Mouse (Mus musculus): ENCODE measurements around the gene Commd1. TPM values are rescaled to one million over a fixed set of nuclear protein-coding genes. Genes with fewer than 3 reads are reported as not detected.

Gene Commd1
- polyA plus RNA-seq, 1 experiment = not detected

DNA sequence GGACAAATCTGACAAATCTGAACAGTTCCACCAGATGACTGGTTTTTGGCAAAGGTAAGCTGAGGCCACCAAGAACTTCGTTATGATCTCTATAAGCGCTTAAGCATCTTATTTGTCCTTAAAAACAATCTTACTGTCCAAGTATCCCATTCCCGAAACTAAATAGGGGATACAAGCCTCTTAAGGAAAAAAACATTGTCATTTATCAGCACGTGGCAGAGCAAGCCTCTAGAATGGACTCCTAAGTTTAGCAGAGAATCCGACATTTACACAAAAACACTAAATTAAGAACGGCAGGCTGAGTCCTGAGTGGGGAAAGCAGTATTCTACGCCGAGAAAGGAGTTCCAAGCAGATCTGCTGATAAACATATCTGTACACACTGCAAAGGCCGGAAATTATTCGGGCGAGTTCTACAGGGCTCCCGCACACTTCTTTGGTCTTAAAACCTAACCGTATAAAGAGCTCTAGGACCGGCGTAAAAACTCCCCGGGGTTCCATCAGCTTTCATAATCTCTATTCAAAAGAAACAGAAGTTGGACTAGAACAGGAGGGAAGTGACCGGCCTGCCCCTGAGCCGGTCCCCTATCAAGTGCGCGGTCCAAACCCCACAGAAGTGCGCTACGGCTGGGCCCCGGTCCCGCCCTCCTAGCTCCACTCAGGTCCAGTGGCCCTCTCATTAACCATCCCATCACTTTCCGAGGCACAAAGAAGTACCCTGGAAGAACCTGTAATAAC, 124.3 kb downstream of the Commd1 start:
- peaks cover 17% of the 10 kb centered on the region for H3K4me1 ChIP-seq (ENCODE audit: control insufficient read depth, insufficient read depth, low read length)

DNA sequence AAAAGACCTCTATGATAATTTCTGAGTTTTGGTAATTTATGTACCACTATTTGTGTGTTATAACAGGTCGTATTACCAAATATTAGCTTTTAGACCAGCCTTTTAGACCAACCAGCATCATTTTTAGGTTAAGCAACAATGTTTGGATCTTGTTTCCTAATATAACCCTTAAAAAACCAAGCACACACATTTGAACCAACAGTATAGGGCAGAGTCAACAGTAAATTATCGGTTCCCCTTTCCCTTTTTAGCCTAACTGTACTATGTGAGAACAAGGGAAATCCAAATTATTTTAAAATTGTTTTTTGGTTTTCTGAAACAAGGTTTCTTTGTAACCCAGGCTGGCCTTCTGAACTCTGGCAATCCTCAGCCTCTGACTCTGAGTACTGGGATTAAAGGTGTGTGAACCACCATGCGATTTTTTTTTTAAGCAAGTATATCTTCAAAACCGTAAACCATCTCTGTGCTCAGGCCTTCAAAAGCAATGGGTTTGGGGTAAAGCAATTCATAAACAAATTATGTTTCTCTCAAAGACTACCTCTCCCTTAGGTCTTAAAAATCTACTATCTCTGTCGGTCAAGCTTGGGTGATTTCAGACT, 125.0 kb downstream of the Commd1 start:
- H3K4me3 ChIP-seq (ENCODE audit: insufficient read depth, low read depth, low read length) = no peak overlapping the region
- H3K27ac ChIP-seq (ENCODE audit: insufficient read depth, low read depth, low read length) = no peak overlapping the region
- TF ChIP-seq CTCF (IDR thresholded peaks at IDR 0.05; ENCODE audit: insufficient read depth, low read depth, low read length) (no peak), POLR2A (IDR thresholded peaks at IDR 0.05; ENCODE audit: insufficient read depth, low read depth, low read length) (no peak)
- 77% methylated on average over 5 of the region's 5 CpGs for WGBS
- peaks cover 19% of the 10 kb centered on the region for H3K4me1 ChIP-seq (ENCODE audit: control insufficient read depth, insufficient read depth, low read length)

More for the DNA sequence above, 124.3 kb downstream of the Commd1 start:
- TF ChIP-seq CTCF (IDR thresholded peaks at IDR 0.05; ENCODE audit: insufficient read depth, low read depth, low read length) = no peak
- no peak for TF ChIP-seq POLR2A (IDR thresholded peaks at IDR 0.05; ENCODE audit: insufficient read depth, low read depth, low read length)
- no peak overlapping the region for H3K27ac ChIP-seq (ENCODE audit: insufficient read depth, low read depth, low read length)
- peak overlapping the region; percentile 54 for H3K4me3 ChIP-seq (ENCODE audit: insufficient read depth, low read depth, low read length)
- WGBS = 42% methylated on average over 25 of the region's 25 CpGs

DNA sequence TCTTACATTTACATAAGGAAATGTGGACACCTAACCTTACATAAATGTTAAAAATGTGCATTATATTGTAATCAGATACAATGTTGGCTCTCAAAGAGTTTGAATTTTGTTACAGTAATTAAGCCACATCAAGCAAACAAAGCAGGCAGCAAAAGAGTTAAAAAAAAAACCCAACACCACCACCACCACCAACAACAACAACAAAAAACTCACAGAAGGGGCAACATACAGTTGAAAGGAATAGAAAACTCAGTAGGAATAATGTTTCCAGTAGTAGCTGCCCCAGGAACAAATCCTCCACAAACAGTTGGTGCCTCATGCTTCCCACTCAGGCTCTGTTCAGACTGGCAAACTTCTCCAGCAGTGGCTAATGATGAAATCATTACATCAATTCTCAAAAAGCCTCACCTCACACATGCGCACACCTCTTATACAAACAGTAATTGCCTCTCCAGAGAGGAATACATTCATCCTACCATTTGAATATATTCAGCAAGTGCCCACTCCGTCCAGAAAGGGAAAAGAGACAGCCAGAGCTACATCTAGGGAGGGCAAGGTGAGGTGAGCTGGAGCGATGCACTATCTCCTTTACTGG, 125.7 kb downstream of the Commd1 start:
- H3K4me3 ChIP-seq (ENCODE audit: insufficient read depth, low read depth, low read length) = no peak overlapping the region
- TF ChIP-seq POLR2A (IDR thresholded peaks at IDR 0.05; ENCODE audit: insufficient read depth, low read depth, low read length) (no peak), CTCF (IDR thresholded peaks at IDR 0.05; ENCODE audit: insufficient read depth, low read depth, low read length) (no peak)
- peaks cover 19% of the 10 kb centered on the region for H3K4me1 ChIP-seq (ENCODE audit: control insufficient read depth, insufficient read depth, low read length)
- H3K27ac ChIP-seq (ENCODE audit: insufficient read depth, low read depth, low read length) = no peak overlapping the region
- WGBS = 82% methylated on average over 3 of the region's 3 CpGs

DNA sequence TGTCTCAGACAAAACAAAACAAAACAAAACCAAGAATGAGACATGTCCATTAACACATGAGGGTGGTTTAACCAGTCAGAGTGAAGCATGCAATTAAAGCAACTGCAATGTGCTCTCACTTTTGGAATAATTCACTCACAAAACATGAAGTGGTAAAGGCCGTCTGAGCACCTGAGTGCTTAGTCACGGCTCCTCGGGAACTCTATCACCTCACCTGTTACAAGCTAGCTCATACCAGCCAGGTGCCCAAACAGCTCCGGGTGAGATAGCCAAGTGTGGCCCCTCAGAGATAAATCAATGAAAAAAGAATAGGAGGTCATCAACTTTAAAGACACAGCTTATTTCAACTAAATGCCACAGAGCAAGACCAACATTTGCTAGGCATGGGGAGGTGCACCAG, 127.6 kb downstream of the Commd1 start:
- 95% methylated on average over 4 of the region's 4 CpGs for WGBS
- TF ChIP-seq CTCF (IDR thresholded peaks at IDR 0.05; ENCODE audit: insufficient read depth, low read depth, low read length) = no peak
- no peak for TF ChIP-seq POLR2A (IDR thresholded peaks at IDR 0.05; ENCODE audit: insufficient read depth, low read depth, low read length)

DNA sequence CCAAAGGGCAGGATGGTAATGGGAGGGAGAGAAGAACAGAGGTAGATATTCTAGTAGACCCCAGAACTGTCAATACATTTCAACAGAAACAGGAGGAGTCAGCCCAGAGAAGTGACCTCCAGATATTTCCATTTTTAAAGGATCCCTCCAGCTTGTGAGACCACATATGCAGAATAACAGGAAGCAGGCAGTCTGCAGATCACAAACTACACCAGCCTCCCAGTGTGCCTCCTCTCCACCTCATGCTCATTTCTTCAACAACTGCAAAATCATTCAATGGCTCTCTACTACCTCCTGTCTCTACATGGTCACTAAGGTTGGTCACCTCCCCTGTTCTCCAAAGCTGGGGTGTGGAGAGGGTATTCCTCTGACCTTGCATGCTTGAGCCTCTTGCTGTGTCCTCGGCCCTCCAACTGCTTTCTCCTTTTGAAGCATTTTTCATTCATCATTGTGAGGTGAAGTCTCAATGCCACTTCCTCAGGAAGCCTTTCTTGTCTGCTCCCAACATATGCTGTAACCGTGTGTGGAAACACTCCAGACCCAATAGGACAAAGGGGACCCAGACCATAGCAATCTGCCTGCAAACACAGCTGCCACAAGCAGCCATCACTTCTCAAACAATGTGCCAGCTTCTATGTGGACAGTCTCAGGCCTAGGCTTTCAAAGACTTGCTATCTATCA, 128.6 kb downstream of the Commd1 start:
- Histone ChIP-seq H3K27ac (ENCODE audit: insufficient read depth, low read depth, low read length) (no peak overlapping the region), H3K4me1 (ENCODE audit: control insufficient read depth, insufficient read depth, low read length) (peaks cover 8% of the 10 kb centered on the region), H3K4me3 (ENCODE audit: insufficient read depth, low read depth, low read length) (no peak overlapping the region)
- 71% methylated on average over 2 of the region's 2 CpGs for WGBS
- no peak for TF ChIP-seq POLR2A (IDR thresholded peaks at IDR 0.05; ENCODE audit: insufficient read depth, low read depth, low read length)
- TF ChIP-seq CTCF (IDR thresholded peaks at IDR 0.05; ENCODE audit: insufficient read depth, low read depth, low read length) = no peak

More for the DNA sequence above, 127.6 kb downstream of the Commd1 start:
- peaks cover 13% of the 10 kb centered on the region for H3K4me1 ChIP-seq (ENCODE audit: control insufficient read depth, insufficient read depth, low read length)
- H3K4me3 ChIP-seq (ENCODE audit: insufficient read depth, low read depth, low read length) = no peak overlapping the region
- H3K27ac ChIP-seq (ENCODE audit: insufficient read depth, low read depth, low read length) = no peak overlapping the region

DNA sequence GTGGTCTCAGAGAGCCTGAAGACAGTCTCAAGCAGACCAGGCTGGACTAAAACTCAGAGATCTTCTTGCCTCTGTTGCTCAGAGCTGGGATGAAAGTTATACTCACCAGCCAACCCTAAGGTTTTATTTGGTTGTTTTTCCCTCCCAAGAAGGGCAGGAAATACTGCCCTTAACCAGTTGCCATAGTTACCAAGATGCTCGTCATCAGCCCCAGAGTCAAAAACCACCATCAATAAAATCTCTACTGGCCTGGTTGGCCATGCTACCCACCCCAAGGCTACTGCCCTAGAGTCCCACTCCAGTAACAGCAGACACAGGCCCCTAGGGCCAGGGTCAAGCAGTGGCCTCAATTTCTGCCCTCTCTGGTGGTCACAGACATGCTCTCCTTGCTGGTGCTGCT, 129.7 kb downstream of the Commd1 start:
- no peak overlapping the region for H3K4me3 ChIP-seq (ENCODE audit: insufficient read depth, low read depth, low read length)
- no peak for TF ChIP-seq CTCF (IDR thresholded peaks at IDR 0.05; ENCODE audit: insufficient read depth, low read depth, low read length)
- TF ChIP-seq POLR2A (IDR thresholded peaks at IDR 0.05; ENCODE audit: insufficient read depth, low read depth, low read length) = no peak
- no peak overlapping the region for H3K27ac ChIP-seq (ENCODE audit: insufficient read depth, low read depth, low read length)
- 87% methylated on average over 1 of the region's 1 CpGs for WGBS
- peaks cover 7% of the 10 kb centered on the region; the same call in 1 of the 2 replicates for H3K4me1 ChIP-seq (ENCODE audit: control insufficient read depth, insufficient read depth, low read length)

DNA sequence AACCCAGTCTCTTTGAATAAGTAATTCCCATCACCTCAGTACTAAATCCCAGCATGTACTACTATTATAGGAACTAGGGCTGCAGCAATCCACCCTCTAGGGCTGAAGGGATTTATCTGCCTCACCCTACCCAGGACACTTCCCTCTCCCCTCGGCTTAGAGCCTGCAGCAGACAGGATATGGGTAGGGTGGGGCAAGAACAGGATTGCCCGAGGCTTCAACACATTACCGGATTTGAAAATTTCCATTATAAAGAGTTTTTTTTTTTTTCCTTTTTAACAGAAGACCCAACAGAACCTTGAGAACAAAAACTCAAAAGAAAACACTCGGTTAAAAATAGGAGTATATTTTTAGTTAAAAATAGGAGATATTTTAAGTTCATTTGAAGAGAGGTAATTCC, 130.8 kb downstream of the Commd1 start:
- no peak for TF ChIP-seq POLR2A (IDR thresholded peaks at IDR 0.05; ENCODE audit: insufficient read depth, low read depth, low read length)
- WGBS = 51% methylated on average over 4 of the region's 4 CpGs
- Histone ChIP-seq H3K4me3 (ENCODE audit: insufficient read depth, low read depth, low read length) (no peak overlapping the region), H3K4me1 (ENCODE audit: control insufficient read depth, insufficient read depth, low read length) (peaks cover 9% of the 10 kb centered on the region; the same call in 1 of the 2 replicates), H3K27ac (ENCODE audit: insufficient read depth, low read depth, low read length) (no peak overlapping the region)

DNA sequence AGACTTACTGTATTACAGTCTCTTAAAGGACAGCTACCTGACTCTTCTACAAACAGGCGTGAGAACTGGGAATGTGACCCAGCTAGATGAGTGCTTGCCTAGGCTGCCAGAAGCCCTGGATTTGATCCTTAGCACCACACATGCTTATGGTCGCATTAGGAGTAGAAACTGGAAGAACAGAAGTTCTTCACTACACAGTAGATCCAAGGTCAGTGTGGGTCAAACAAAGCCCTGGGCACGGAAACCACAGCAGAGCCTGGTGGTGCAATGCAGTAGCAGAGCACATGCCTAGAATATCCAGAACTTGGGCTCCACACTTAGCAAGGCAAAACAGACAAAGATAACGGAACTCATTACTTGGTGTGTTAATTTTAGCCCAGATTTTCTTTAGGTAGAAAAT, 132.1 kb downstream of the Commd1 start:
- H3K4me1 ChIP-seq (ENCODE audit: control insufficient read depth, insufficient read depth, low read length) = peaks cover 12% of the 10 kb centered on the region; the same call in 1 of the 2 replicates
- no peak overlapping the region for H3K27ac ChIP-seq (ENCODE audit: insufficient read depth, low read depth, low read length)
- no peak overlapping the region for H3K4me3 ChIP-seq (ENCODE audit: insufficient read depth, low read depth, low read length)
- WGBS = 79% methylated on average over 4 of the region's 4 CpGs
- TF ChIP-seq POLR2A (IDR thresholded peaks at IDR 0.05; ENCODE audit: insufficient read depth, low read depth, low read length) (no peak), CTCF (IDR thresholded peaks at IDR 0.05; ENCODE audit: insufficient read depth, low read depth, low read length) (no peak)

All from olfactory bulb, adult 2 months (tissue).